9 mouse cellular contexts compared by ENCODE assay signal in the genomic region with DNA sequence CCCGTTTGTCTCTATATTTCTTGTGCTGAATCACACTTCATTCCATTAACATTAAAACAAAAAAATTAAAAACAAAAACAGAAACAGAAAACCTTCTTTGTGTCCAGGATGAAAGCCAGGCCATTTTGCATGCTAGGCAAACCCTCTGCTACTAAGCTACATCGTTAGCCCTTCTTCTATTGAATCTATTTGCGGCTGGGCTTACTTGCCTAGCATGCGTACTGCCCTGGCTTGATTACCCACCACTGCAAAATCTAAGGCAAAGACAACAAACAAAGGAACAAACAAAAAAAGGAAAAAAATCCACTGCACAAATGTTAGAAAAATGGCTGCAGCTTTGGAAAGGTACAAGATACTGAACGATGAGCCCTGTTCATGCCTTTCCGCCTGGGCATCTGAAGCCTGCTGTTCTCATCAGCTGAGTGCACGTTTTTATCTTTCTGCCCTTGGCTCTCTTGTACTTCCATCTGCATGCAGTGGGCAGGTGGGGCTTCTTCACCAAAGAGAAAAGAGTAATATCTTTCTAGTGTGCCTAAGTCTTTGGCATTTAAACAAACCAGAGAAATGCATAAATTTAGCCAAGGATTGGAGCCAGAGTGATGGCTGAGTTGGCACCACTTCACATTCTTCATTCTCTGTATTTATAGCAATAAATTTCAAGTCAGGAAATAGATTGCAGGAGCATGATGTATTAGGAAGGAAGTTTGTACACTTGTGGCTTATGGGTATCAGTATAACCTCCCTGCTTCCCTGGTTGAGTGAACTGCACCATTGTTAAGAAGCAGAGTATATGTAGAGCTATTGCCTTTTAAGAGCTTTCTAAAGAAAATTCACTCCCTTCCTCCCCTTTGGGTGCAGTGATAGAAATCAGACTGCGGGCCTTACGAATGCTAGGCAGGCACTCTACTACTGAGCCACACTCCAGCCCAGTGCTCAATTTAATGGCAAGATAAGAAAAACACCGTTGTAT.
DNase-seq lines count a peak whose midpoint lies in the region; ATAC-seq and TF ChIP-seq lines count a peak whose summit lies in the region.
"Had no signal": no experiment of that assay in that cellular context is flagged by ENCODE, and none has a peak within 500 bp of the region (broad histone marks: within the 10 kb centered on the region; RNA-seq: fewer than 3 reads in every experiment).

No protein-coding gene starts in this region.

- peaks cover 2% of the 10 kb centered on the region; the same call in 1 of the 2 replicates for H3K4me1 ChIP-seq in intestine, embryonic 16.5 days (ENCODE audit: control insufficient read depth, insufficient read depth, low read length)
- no peaks in the 10 kb centered on the region for H3K4me1 ChIP-seq in intestine, postnatal 0 days (replicated peaks; ENCODE audit: control insufficient read depth, insufficient read depth, low read length)
- H3K4me1 ChIP-seq in MEL (ENCODE audit: control insufficient read depth in 1 of 2, insufficient read depth in 2 of 2, low read length in 2 of 2): peaks cover 43 to 44% of the 10 kb centered on the region in 2 experiments
- peaks cover 12% of the 10 kb centered on the region for H3K4me1 ChIP-seq in forebrain, embryonic 16.5 days (replicated peaks; ENCODE audit: control insufficient read depth, insufficient read depth, low read length)

- TF ChIP-seq EP300 in MEL (IDR thresholded peaks at IDR 0.05; ENCODE audit: low read depth in 1 of 2, low read length in 2 of 2): peak; percentile 33 to 40; a peak in 3 of 4 replicates

- H3K79me2 ChIP-seq in MEL (ENCODE audit: control insufficient read depth, insufficient read depth, low read length, poor library complexity): peaks cover 36% of the 10 kb centered on the region

- WGBS in intestine, embryonic 16.5 days: 81% methylated on average over 10 of the region's 10 CpGs
- WGBS in intestine, postnatal 0 days: 77% methylated on average over 10 of the region's 10 CpGs
- WGBS in forebrain, embryonic 16.5 days: 34% methylated on average over 10 of the region's 10 CpGs

- TF ChIP-seq CTCF in intestine, postnatal 0 days (IDR thresholded peaks at IDR 0.05; ENCODE audit: low read depth): no peak
- TF ChIP-seq CTCF in MEL (IDR thresholded peaks at IDR 0.05 in 2 of 3, conservative IDR thresholded peaks at IDR 0.05 in 1 of 3; ENCODE audit: control insufficient read depth in 1 of 3, insufficient read depth in 1 of 3, low read depth in 2 of 3, low read length in 3 of 3, poor library complexity in 1 of 3, severe bottlenecking in 1 of 3): no peak

- H3K4me3 ChIP-seq in intestine, embryonic 16.5 days (ENCODE audit: low read length): no peak overlapping the region
- H3K4me3 ChIP-seq in intestine, postnatal 0 days (ENCODE audit: low read depth, low read length): no peak overlapping the region
- peak overlapping the region in 1 of 2 experiments; percentile 24; a peak in 2 of 4 replicates for H3K4me3 ChIP-seq in MEL (ENCODE audit: control insufficient read depth in 1 of 2, insufficient read depth in 1 of 2, low read depth in 2 of 2, low read length in 2 of 2)
- H3K4me3 ChIP-seq in forebrain, embryonic 16.5 days (replicated peaks; ENCODE audit: low read length): no peak overlapping the region
- H3K4me3 ChIP-seq: megakaryocyte, embryonic 14.5 days had no signal

- no peak for TF ChIP-seq RAD21 in MEL (IDR thresholded peaks at IDR 0.05; ENCODE audit: low read depth, low read length)

- no peaks in the 10 kb centered on the region for H3K36me3 ChIP-seq in intestine, embryonic 16.5 days (ENCODE audit: control insufficient read depth, insufficient read depth, low read length)
- H3K36me3 ChIP-seq in intestine, postnatal 0 days (ENCODE audit: control insufficient read depth, insufficient read depth): no peaks in the 10 kb centered on the region
- H3K36me3 ChIP-seq in MEL (ENCODE audit: control insufficient read depth in 1 of 2, insufficient read depth in 2 of 2, low read length in 2 of 2): peaks cover 3 to 65% of the 10 kb centered on the region in 2 experiments; a peak in 3 of 4 replicates
- no peaks in the 10 kb centered on the region for H3K36me3 ChIP-seq in forebrain, embryonic 16.5 days (ENCODE audit: control insufficient read depth, insufficient read depth)

- no peaks in the 10 kb centered on the region for H3K9me3 ChIP-seq in intestine, embryonic 16.5 days (ENCODE audit: control insufficient read depth, low read length)
- no peaks in the 10 kb centered on the region for H3K9me3 ChIP-seq in intestine, postnatal 0 days (ENCODE audit: control insufficient read depth)
- H3K9me3 ChIP-seq in MEL (replicated peaks; ENCODE audit: insufficient read depth, low read length): no peaks in the 10 kb centered on the region
- no peaks in the 10 kb centered on the region for H3K9me3 ChIP-seq in forebrain, embryonic 16.5 days (ENCODE audit: control insufficient read depth, low read length)
- H3K9me3 ChIP-seq: megakaryocyte, embryonic 14.5 days had no signal

- no peak for DNase-seq in cerebellum, postnatal 4 days (ENCODE audit: low spot score in 2 of 2)
- peak; percentile 79 for DNase-seq in MEL (ENCODE audit: low read depth, low spot score)
- DNase-seq in spleen, postnatal 36 days (ENCODE audit: low spot score in 2 of 2): no peak
- no peak for DNase-seq in urinary bladder, postnatal 14 days (ENCODE audit: low spot score)

- H3K4me2 ChIP-seq in intestine, embryonic 16.5 days (ENCODE audit: low read depth, low read length): no peak overlapping the region
- H3K4me2 ChIP-seq in intestine, postnatal 0 days (replicated peaks; ENCODE audit: low read depth): no peak overlapping the region
- H3K4me2 ChIP-seq in forebrain, embryonic 16.5 days (ENCODE audit: low read length): peak overlapping the region; percentile 16

- peak; percentile 66 for ATAC-seq in cerebellum, adult (ENCODE audit: insufficient number of reproducible peaks, low FRiP score, low TSS enrichment)
- no peak for ATAC-seq in intestine, embryonic 16.5 days
- ATAC-seq in intestine, postnatal 0 days: no peak
- peak; percentile 61 for ATAC-seq in forebrain, embryonic 16.5 days

- H3K27ac ChIP-seq in intestine, embryonic 16.5 days (ENCODE audit: low read length): peak overlapping the region; percentile 28; the same call in 1 of the 2 replicates
- H3K27ac ChIP-seq in intestine, postnatal 0 days (ENCODE audit: low read depth, low read length): no peak overlapping the region
- peak overlapping the region; percentile 44 for H3K27ac ChIP-seq in MEL (ENCODE audit: control insufficient read depth, low read depth, low read length)
- H3K27ac ChIP-seq in forebrain, embryonic 16.5 days (ENCODE audit: low read length): peak overlapping the region; percentile 85

- TF ChIP-seq POLR2A in MEL (IDR thresholded peaks at IDR 0.05; ENCODE audit: control insufficient read depth in 1 of 2, insufficient read depth in 1 of 2, low read depth in 1 of 2, low read length in 2 of 2, poor library complexity in 1 of 2): no peak

- H3K9ac ChIP-seq in intestine, embryonic 16.5 days (ENCODE audit: low read depth, low read length): no peak overlapping the region
- H3K9ac ChIP-seq in intestine, postnatal 0 days (ENCODE audit: low read depth, low read length): no peak overlapping the region
- no peak overlapping the region for H3K9ac ChIP-seq in MEL (ENCODE audit: control insufficient read depth, low read depth, low read length, poor library complexity, severe bottlenecking)
- H3K9ac ChIP-seq in forebrain, embryonic 16.5 days (replicated peaks; ENCODE audit: low read depth, low read length): 0 out of 2 replicates have a peak overlapping the region, but pooled peaks have one; percentile 17

- no peaks in the 10 kb centered on the region for H3K27me3 ChIP-seq in intestine, embryonic 16.5 days (replicated peaks; ENCODE audit: control insufficient read depth, insufficient read depth, low read length)
- H3K27me3 ChIP-seq in intestine, postnatal 0 days (replicated peaks; ENCODE audit: control insufficient read depth, insufficient read depth, low read length): no peaks in the 10 kb centered on the region
- no peaks in the 10 kb centered on the region for H3K27me3 ChIP-seq in MEL (ENCODE audit: control insufficient read depth in 1 of 2, insufficient read depth in 2 of 2, low read length in 2 of 2)
- no peaks in the 10 kb centered on the region for H3K27me3 ChIP-seq in forebrain, embryonic 16.5 days (replicated peaks; ENCODE audit: control insufficient read depth, insufficient read depth, low read length)
- H3K27me3 ChIP-seq: megakaryocyte, embryonic 14.5 days had no signal

TF ChIP-seq in MEL, 35 proteins besides CTCF, POLR2A, EP300 and RAD21 (continues in another document):
- TF ChIP-seq HCFC1 (IDR thresholded peaks at IDR 0.05; ENCODE audit: low read depth, low read length) (no peak), MXI1 (IDR thresholded peaks at IDR 0.05; ENCODE audit: low read depth, low read length) (peak; percentile 63), BHLHE40 (IDR thresholded peaks at IDR 0.05; ENCODE audit: borderline replicate concordance, low read depth, low read length) (peak; percentile 60; the same call in 1 of the 2 replicates), TAL1 (IDR thresholded peaks at IDR 0.05; ENCODE audit: low read length) (no peak; the same call in 1 of the 2 replicates), CHD2 (IDR thresholded peaks at IDR 0.05; ENCODE audit: low read length) (no peak), GATA1 (IDR thresholded peaks at IDR 0.05; ENCODE audit: low read depth, low read length) (peak; percentile 61), RCOR1 (IDR thresholded peaks at IDR 0.05; ENCODE audit: low read depth, low read length) (peak; percentile 67), USF2 (IDR thresholded peaks at IDR 0.05; ENCODE audit: borderline replicate concordance in 1 of 2, insufficient read depth in 1 of 2, low read depth in 1 of 2, low read length in 2 of 2) (no peak), POLR2AphosphoS2 (IDR thresholded peaks at IDR 0.05; ENCODE audit: low read length) (no peak), NELFE (IDR thresholded peaks at IDR 0.05; ENCODE audit: low read depth, low read length) (no peak), SIN3A (IDR thresholded peaks at IDR 0.05; ENCODE audit: low read length) (peak; percentile 40; the same call in 1 of the 2 replicates), MYC (IDR thresholded peaks at IDR 0.05; ENCODE audit: low read depth, low read length) (0 out of 2 replicates have a peak, but pooled peaks have one; percentile 40), E2F4 (IDR thresholded peaks at IDR 0.05; ENCODE audit: borderline replicate concordance, low read depth, low read length) (no peak), TBP (IDR thresholded peaks at IDR 0.05; ENCODE audit: low read depth, low read length) (peak; percentile 29), POLR2AphosphoS5 (IDR thresholded peaks at IDR 0.05; ENCODE audit: borderline replicate concordance, low read depth, low read length) (no peak), CHD1 (IDR thresholded peaks at IDR 0.05; ENCODE audit: low read depth, low read length) (peak; percentile 87; the same call in 1 of the 2 replicates), ETS1 (IDR thresholded peaks at IDR 0.05; ENCODE audit: low read depth, low read length) (peak; percentile 84), ELF1 (IDR thresholded peaks at IDR 0.05; ENCODE audit: low read depth, low read length) (no peak), ZMIZ1 (IDR thresholded peaks at IDR 0.05; ENCODE audit: low read depth, low read length) (no peak)

Comparison
In these comparisons a context has a peak if more than half of its experiments do, and no peak if none do; other contexts are left out.
1. ATAC-seq: peak in cerebellum, adult (single experiment) and forebrain, embryonic 16.5 days (single experiment); none in intestine, embryonic 16.5 days (single experiment) and intestine, postnatal 0 days (single experiment).